Mouse (Mus musculus): ENCODE results near the gene Dvl1.

GRCm38 (mm10) chr4:155859318-155859717 is 12.1 kb downstream of the Dvl1 start:
- TF ChIP-seq CTCF (IDR thresholded peaks at IDR 0.05; ENCODE audit: borderline replicate concordance, insufficient read depth, low read length), result no peak
- TF ChIP-seq POLR2A (IDR thresholded peaks at IDR 0.05; ENCODE audit: low read depth, low read length), result no peak
